Mouse (Mus musculus) layer of hippocampus, adult 9-10 months (tissue): Measurements from ENCODE around the gene Srpk2.
"Not testable (repeated sequence)": the region's sequence is repeated elsewhere in the genome, so short reads cannot be mapped to it uniquely, and the experiment has no call there.

Source experiments
- DNase-seq: peaks from one replicate; pipeline ENCODE4 v3.0.0; 2022; ENCODE audit warnings: low spot score

Gene Srpk2

DNA sequence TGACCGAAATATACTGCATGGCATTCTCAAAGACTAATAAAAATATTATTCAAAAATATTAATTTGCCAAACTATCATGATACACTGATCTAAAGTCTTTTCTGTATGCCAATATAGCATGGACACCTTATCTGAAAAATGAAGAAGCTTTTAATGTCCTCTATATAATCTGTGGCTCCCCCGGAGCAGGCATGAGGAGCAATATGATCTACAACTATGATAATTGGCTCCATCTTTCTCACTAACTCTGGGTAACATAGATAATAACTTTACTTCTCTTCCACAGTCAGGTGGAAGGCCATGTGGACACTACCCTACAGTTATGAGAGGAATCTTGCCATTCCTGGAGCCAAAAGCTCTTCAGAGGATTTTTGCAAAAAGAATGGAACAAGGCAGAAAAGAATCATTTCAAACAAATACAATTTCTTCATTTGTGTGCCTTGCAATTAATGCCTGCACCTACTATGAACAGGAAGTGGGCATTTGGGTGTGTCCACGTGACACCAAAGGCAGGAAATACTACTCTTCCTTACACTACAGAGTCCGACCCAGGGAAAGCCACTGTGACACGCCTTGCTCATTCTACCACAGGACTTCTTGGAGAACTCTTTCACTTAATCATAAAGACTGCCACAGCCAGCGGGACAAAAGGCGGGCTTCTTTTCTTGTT, 80.2 kb downstream of the Srpk2 start:
- no peak for DNase-seq

- DNase-seq, result no peak
These were observed 84.5 kb downstream of the Srpk2 start for GRCm38 (mm10) chr5:23599750-23600537.

DNA sequence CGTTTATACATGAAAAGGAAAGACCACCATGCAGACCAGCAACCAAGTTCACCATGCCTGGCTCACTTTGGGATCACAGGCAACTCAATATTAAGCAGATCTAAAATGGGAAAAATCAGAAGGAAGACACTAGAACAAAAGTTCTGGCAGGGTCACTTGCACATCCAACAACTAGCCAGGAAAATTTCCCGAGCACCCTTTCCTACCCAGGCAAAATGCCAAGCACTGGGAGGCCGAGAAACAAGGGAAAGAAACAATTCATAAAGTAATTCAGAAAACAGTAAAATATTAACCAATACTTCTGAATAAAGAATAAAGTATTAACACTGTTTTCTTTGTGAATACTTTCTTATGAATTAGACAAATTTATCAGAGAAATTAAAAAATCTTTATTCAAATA, 85.2 kb downstream of the Srpk2 start:
- no peak for DNase-seq

DNA sequence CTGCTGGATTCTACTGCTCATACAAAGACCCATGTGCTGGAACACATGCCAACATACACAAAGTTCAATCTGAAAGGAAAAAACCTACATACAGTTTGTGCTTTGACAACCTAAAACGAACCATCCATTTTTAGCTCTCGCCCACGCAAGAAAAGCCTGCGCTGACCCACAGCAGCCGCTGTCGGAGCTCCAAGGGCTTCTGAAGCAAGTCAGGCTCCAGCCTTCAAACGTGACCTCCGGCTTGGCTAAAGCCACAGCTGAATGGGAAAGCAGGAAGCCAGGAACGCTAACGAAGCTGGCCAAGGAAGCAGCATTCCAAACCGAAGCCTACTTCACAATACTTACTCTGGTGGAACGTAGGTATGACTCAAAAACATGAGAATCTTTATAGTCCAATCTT, 85.9 kb downstream of the Srpk2 start:
- no peak for DNase-seq

- no peak for DNase-seq
These were observed 86.4 kb downstream of the Srpk2 start for GRCm38 (mm10) chr5:23597999-23598398.

- no peak for DNase-seq
These were observed 87.1 kb downstream of the Srpk2 start for GRCm38 (mm10) chr5:23597260-23597864.

DNA sequence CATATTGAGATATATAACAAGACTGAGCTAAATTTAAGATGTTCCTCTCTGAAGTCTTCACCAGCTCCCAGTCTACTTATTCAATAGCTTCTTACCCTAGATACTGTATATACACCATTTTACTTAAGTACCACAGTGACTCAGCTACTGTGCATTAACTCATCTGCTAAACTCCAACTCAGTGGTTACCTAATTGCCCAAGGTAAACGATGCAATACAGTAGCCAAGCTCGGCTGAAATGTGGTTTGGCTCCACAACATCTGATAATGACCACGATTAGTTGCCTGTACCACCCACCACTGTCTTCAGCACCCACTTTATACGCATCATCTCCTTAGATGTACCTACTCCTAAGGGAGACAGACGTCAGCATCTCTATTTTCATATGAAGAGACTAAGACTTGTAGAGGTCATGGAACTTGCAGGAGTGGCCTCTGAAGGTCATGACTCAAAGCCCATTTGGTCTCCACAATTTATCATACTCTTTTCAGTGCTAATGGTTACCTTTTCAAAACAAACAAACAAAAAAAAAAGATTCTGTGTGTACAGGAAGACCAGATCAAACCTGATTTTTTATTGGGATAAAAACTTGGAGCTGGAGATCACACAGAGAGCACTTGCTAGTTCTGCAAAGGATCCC, 88.0 kb downstream of the Srpk2 start:
- no peak for DNase-seq

- DNase-seq, result not testable (repeated sequence)
These were observed 94.1 kb downstream of the Srpk2 start for GRCm38 (mm10) chr5:23590298-23590697.

DNA sequence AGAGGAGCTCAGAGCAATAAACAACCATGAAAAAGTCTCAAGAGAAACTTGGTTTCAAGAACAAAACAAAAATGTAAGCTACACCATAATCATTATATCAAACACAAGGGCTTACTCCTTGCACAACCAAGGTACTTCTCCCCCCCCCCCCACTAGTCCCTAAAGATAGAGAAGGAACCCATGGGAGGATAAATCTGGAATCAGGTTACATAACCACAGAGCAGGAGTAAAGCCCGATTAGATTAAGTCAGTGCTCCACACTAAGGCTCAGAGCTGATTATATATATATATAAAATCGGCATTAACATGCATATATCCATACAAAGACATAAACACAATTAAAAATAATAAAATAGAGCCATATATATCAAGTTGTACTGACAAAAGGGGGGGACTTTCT, 96.8 kb downstream of the Srpk2 start:
- no peak for DNase-seq

GRCm38 (mm10) chr5:23586531-23587453, 97.6 kb downstream of the Srpk2 start:
- DNase-seq, result no peak

DNA sequence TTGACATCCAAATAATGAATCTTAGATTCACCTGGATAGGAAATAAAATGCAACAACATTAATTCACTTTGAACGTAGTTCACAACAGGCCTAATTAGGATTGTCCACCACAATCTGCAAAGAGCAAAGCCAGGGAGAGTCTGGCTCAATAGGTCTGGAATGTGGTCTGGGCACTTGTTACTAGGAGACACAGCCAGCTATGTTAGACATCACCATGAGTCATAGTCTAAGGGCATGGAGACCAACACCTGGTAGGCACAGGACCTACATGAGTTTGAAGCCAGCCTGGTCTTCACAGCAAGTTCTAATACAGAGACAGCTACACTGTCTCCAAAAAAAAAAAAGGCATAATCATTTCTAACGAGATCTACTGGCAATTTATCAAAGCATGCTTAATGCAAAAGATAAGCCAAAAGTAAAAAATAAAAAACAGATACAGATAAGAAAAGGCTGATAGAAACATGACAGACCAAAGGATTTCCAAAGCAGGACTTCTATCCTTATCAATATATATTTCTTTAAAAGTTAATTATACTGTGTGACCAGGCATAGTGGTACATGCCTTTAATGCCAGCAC, 102.8 kb downstream of the Srpk2 start:
- no peak for DNase-seq

- DNase-seq, result no peak
These were observed 105.1 kb downstream of the Srpk2 start for GRCm38 (mm10) chr5:23579120-23579880.

DNA sequence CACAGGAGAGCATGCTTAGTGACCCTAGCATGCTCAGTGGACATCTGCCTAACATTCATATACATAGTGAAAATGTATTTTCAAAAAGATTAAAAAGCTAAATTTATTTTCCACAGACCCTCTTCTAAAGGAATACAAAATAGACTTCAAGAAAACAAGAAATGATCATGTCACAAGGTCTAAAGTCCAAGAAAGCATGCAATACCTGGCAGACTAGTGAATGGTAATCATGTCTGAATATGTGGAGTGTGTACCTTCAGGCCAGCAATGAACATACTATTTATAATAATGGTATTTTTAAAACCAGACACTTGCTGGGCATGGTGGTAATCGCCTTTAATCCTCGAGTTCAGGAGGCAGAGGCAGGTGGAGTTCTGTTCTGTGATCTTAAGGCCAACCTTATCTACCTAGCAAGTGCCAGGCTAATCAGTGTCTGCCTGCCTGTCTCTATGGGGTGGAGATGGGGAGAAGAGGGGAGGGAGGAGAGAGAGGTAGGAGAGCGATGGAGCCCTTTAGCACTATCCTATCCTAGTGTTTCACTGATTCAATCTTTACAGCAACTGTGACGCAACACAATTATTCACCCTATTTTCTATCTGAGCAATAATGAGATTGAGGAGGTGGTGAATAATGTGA, 106.0 kb downstream of the Srpk2 start:
- no peak for DNase-seq

DNA sequence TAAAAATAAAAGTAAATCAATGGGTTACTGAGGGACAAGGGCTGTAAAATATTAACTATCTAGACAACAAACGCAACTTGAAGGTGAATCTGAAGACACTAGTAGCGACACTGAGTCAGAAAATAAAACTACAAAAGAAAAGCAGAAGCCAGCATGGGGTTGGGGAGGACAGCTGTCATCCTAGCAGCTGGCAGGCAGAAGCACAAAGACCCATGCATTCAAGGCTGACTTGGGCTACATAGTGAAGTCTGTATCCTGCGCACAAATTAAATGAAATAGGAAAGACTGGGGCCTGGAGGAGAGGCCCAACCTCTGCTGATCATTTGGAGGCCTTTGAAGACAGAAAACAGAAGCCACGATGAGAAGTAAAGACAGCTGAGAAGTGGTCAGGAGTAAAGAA, 106.6 kb downstream of the Srpk2 start:
- no peak for DNase-seq

- DNase-seq, result no peak
These were observed 107.9 kb downstream of the Srpk2 start for GRCm38 (mm10) chr5:23576336-23577094.

DNA sequence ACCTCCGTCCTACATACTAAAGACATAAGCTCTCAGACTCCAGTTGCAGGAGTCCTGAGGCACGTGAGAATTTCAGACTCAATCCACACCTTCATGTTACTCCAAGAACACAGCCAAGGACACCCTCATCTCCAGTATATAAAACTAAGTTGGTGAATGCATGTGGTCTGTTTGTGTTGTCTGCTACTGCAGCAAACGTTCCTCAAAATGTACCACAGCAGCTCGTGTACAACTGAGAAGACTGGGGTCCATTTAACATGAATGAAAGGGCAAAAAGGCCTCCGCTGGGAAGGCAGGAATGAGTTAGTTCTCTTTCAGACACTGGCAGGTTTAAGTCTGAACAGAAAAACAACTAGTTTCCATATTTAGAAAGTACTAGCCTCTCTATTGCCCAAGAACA, 110.5 kb downstream of the Srpk2 start:
- no peak for DNase-seq

DNA sequence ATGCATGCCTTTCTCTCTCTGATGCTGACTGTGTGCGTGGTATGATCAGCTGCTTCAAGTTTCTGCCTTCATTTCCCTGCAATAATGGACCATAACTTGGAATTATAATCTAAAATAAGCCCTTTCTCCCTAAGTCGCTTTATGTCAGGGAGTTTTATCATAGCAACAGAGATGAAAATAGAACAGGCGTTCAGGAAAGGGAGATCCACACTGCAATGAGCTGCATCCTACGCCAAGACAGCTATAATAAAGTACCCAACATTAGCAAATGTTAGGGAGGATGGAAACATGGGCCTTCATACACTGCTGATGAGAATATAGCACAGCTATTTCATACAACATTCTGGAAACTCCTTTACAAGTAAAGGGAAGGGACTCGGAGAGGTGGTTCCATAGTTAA, 116.2 kb downstream of the Srpk2 start:
- no peak for DNase-seq

DNA sequence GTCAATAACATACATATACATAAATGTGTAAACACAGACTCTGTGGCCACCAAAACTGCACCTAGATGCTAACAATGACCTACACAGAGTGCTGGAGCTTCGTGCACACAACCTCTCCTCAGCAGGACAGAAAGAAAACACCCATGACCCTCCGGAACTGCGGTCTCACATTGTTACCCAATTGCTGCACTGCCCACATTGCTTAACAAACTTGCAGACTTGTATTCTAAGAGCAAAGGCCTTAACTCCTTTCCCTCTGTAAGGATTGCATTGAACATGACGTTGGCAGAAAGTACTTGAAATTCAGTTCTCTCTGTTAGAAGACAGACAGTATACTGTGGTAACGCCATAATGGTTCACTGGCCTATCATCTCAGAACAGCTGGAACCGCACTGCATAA, 118.0 kb downstream of the Srpk2 start:
- no peak for DNase-seq
